Mouse (Mus musculus) urinary bladder, postnatal 0 days (tissue): Measurements from ENCODE around the gene Pex11b. TPM values are rescaled to one million over a fixed set of nuclear protein-coding genes. Genes with fewer than 3 reads are reported as not detected.

Source experiments
- polyA plus RNA-seq: library from polyadenylated mRNA; unstranded; fragments of >200 nt; fragmentation: Nextera tagmentation; extraction: Ambion mirVana; gene quantifications from 2 replicates; pipeline ENCODE4 v1.2.1, GENCODE M21; 2015

Pex11b gene
- 36.2 and 38.5 TPM in 2 replicates for polyA plus RNA-seq

DNA sequence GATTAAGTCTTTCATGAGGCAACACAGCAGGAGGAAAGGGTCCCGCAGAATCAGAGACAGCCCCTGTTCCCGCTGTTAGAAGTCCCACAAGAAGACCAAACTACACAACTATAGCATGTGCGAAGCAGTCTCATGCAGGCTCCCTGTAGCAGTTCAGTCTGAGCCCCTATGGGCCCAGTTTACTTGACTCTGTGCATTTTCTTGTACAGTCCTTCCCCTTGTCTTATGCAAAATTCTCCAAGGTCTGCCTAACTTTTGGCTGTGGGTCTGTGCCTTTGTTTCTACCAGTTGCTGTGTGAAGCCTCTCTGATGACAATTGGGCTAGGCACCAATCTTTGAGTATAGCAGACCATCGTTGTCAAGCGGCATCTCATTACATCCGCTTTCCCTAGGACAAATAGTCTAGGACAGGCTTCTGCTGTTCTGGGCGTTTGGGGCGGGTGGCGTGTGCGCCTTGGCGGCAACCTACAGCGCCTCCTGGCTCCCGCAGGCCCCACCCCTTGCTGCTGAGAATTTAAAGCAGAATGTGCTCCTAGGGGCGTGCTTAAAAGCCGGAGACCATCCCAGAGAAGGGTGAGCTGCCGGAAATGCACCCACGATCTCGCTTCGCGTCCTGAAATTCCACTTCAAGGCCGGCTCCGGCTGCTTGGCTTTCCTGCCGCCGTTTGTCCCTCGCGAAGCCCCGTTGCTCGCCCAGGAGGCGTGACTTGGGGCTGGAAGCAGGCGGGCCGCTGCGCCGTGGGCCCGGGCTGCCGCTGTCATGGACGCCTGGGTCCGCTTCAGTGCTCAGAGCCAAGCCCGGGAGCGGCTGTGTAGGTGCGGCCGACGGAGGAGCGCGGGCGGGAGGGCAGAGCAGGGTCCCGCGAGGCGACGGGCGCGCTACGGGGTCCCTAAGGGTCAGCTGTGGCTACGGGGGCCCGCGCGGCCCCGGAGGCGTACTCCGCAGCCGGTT is at the start of gene Pex11b, which contains the start of gene Gm42957:
TSS of gene Pex11b (plus strand) at position 449 of the 952 bp plus-strand sequence.
TSS of gene Gm42957 (plus strand) at position 547 of the 952 bp plus-strand sequence.

DNA sequence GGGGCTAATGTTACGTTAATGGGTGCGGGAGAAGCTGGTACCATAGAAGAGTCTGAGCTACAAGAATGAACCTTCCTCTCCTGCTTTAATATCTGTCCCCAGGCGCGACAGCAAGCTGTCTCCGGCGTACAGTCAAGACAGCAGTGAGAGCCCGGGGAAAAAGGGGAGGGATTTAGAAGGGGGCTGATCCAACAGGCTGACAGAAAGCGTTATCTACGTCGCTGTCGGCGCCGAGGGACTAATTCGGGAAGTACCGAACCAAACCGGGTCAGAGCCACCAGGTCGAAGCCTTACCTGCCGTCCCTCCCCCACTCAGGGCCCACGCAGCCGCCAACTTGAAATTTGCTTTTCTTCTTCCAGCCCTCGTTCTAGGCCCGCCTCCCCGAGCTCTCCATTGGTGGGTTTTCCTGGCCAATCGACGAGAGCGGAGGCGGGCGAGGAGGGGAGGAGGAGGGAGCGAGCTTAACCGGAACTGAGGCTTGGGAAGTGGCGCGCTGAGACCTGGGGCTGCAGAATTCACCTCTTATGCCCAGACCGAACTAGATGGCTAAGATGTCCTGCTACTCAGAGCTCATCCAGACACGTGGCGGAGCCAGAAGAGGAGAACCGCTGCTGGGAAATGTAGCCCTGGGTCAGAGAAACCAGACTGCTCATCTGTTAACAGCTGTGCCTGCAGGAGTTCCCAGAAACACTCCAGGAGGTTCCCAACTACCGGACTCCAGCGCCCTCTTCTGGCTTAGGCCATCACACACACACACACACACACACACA is 41.2 kb upstream of the Pex11b start, which contains the start of gene Polr3gl:
TSS of gene Polr3gl (minus strand) at position 392 of the 771 bp plus-strand sequence.

GRCm38 (mm10) chr3:96596228-96596707 is 38.9 kb upstream of the Pex11b start, which contains the start of gene Ankrd34a:
Gene Ankrd34a (plus strand): TSS chr3:96596636.

DNA sequence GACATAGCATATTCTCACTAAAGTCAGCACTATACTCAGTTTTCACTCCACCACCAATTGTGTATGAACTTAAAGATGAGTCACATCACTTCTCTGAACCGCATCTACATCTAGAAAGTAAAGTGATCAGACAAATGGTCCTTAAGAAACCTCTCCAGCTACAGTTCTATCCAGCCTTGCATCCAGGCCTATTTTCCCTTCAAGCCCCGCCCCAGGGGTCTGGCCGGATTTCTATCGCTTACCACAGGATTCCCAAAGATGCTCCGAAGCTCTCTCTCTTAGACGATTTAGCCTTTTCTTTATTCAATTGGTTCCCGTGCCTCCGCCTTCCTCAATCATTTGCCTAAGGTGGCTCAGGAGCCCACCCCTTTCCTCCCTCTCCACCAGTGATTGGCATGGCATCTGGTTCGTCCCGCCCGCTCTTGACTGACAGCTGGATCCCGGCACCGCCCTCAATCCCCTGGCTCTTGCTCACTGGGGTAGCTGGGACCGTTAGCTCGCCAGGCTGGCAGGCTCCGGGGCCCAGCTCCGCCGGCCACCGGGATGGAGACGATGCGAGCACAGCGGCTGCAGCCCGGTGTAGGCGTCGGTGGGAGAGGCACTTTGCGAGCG is 34.4 kb upstream of the Pex11b start, which contains the start of gene Lix1l:
TSS of gene Lix1l (plus strand) at position 511 of the 612 bp plus-strand sequence.

GRCm38 (mm10) chr3:96629729-96630600 is 5.2 kb upstream of the Pex11b start, which contains the start of gene Rbm8a:
Gene Rbm8a (plus strand): TSS chr3:96629933.

DNA sequence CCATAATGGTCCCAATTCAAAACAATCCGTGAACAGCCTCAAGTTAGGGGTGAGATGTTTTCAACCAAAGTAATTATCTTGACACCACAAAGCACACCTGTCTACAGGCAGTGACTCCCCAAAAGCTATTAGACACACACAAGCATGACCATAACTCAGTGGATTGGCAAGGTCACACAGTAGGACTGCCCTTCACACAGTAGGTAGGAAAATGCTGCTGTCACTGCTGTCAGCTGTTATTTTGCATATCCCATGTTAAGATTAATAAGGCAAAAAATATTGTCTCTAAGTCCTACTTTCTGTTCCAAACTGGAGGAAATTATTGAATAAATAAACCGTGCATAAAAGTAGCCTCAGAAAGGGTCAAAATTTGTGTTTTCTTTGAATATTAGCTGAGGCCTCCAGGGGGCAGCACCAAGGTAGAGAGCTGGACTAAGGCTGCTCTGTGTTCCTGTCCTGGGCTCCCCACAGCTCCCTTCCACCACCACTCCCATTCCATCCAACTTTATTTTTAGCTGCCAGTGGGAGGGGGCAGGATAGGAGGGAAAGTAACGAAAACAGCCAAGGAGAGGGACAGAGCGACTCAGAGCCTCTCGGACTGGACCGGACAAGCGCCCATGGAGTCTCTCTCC is 10.0 kb downstream of the Pex11b start, which contains the start of gene Itga10:
TSS of gene Itga10 (plus strand) at position 567 of the 632 bp plus-strand sequence.

DNA sequence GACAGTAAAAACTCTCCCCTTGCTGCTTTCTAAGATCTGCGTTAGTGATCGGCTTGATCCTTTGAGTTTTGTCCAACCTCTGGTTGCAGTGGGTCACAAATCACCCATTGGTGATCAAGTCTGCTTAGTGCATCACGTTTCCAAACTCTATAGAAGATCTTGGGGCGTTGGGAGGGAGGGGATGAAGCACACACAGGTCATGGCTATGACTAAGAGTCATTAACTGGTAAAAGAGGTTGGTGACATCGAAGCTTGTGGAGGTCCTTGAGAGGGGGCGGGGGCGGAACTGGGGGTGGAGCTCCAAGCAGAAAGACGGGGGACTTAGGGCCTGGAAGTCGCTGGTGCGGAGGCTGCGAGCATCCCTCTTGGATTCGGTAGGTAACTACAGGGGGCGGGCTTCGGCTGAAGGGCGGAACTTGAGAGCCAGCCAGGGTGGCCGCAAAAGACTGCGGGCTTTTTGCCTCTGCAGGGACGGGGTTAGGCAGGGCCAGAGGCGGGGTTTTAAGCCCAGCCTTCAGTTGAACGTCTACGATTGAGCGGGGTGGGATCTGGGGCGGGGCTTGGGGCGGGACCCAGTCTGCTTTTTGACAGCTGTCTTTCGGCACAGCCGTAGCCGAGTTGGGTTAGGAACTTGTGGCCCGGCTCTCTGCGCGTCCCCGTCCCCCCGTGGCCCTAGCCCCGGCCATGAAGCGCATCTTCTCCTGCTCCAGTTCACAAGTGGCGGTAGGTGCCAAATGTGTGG is 34.7 kb downstream of the Pex11b start, which contains the start of gene Ankrd35:
TSS of gene Ankrd35 (plus strand) at position 405 of the 742 bp plus-strand sequence.

Other genes with a start within 250 kb of the Pex11b start
- gene BC107364, start 183.1 kb upstream of the Pex11b start, polyA plus RNA-seq, result 0.30 and 0.35 TPM in 2 replicates
- gene Hfe2, start 110.2 kb upstream of the Pex11b start, polyA plus RNA-seq, result not detected in 2 replicates
- 237 and 293 TPM in 2 replicates for gene Txnip, start 77.4 kb upstream of the Pex11b start, polyA plus RNA-seq
- 0.25 and 0.31 TPM in 2 replicates for gene Gm16253, start 58.4 kb upstream of the Pex11b start, polyA plus RNA-seq
- gene Polr3gl, start 41.2 kb upstream of the Pex11b start, polyA plus RNA-seq, result 20.7 and 23.8 TPM in 2 replicates
- 0.61 and 0.71 TPM in 2 replicates for gene Ankrd34a, start 38.7 kb upstream of the Pex11b start, polyA plus RNA-seq
- gene Lix1l, start 34.2 kb upstream of the Pex11b start, polyA plus RNA-seq, result 6.3 and 7.7 TPM in 2 replicates
- 68.8 and 69.3 TPM in 2 replicates for gene Rbm8a, start 5.4 kb upstream of the Pex11b start, polyA plus RNA-seq
- 0.06 and 0.10 TPM in 2 replicates for gene Gm42957, start 98 bp downstream of the Pex11b start, polyA plus RNA-seq
- gene Itga10, start 10.2 kb downstream of the Pex11b start, polyA plus RNA-seq, result 0.30 and 0.53 TPM in 2 replicates
- gene Ankrd35, start 34.8 kb downstream of the Pex11b start, polyA plus RNA-seq, result 2.2 and 3.0 TPM in 2 replicates
- 36.1 and 36.9 TPM in 2 replicates for gene Pias3, start 61.0 kb downstream of the Pex11b start, polyA plus RNA-seq
- 5.9 and 6.1 TPM in 2 replicates for gene Nudt17, start 73.2 kb downstream of the Pex11b start, polyA plus RNA-seq
- 18.5 and 18.7 TPM in 2 replicates for gene Polr3c, start 92.3 kb downstream of the Pex11b start, polyA plus RNA-seq
- 29.5 and 33.5 TPM in 2 replicates for gene Rnf115, start 92.3 kb downstream of the Pex11b start, polyA plus RNA-seq
- gene Pdzk1, start 193.9 kb downstream of the Pex11b start, polyA plus RNA-seq, result 0.36 and 0.53 TPM in 2 replicates
- gene Cd160, start 194.0 kb downstream of the Pex11b start, polyA plus RNA-seq, result not detected in 2 replicates